Mouse (Mus musculus) central nervous system, embryonic 11.5 days (tissue): ENCODE measurements around the gene Gm20814. TPM values are rescaled to one million over a fixed set of nuclear protein-coding genes. Genes with fewer than 3 reads are reported as not detected.

Experiments
- polyA plus RNA-seq: library from polyadenylated mRNA; depleted of rRNA; stranded (reverse); fragments of >200 nt; gene quantifications from 2 replicates; pipeline ENCODE4 v1.2.3, GENCODE M21; 2012; rRNA removed

Gene Gm20814
- not detected in 2 replicates for polyA plus RNA-seq

GRCm38 (mm10) chrY:75195556-75195955, at the start of gene Gm20814:
Gene Gm20814 (plus strand): TSS chrY:75195856.

